Mouse (Mus musculus): ENCODE results near the gene Ubox5. TPM values are rescaled to one million over a fixed set of nuclear protein-coding genes. Genes with fewer than 3 reads are reported as not detected.
"Not testable (repeated sequence)": the region's sequence is repeated elsewhere in the genome, so short reads cannot be mapped to it uniquely, and the experiment has no call there.

Ubox5 gene
- polyA plus RNA-seq, 1 experiment from 2014 or later: 13.9 TPM

GRCm38 (mm10) chr2:130649028-130649427, 19.2 kb upstream of the Ubox5 start:
- H3K4me2 ChIP-seq (replicated peaks); H3K4me1 ChIP-seq; H3K27me3 ChIP-seq; H3K9ac ChIP-seq; H3K4me3 ChIP-seq; ATAC-seq (ENCODE audit: low FRiP score); H3K9me3 ChIP-seq (replicated peaks); H3K27ac ChIP-seq: not testable (repeated sequence)
- WGBS: 79% methylated on average over 6 of the region's 6 CpGs
- H3K36me3 ChIP-seq: peaks cover 34% of the 10 kb centered on the region

DNA sequence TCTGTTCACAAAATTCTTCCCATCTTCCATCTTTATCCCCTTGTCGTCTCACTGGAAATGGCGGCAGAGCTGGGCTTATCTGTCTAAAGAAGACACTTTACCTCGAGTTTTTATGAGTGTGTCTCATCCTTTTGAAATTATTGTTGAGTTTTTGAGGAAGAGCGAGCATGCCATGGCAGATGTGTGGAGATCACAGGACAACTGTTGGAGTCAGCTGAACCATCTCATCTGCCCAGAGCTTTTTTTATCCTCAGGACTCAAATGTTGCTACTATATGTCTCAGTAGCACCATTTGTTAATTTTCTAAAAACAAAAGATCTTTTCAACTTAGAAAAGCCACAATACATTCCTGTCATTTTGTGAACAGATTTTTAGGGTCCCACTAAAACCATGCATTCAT, 15.4 kb upstream of the Ubox5 start:
- H3K36me3 ChIP-seq: peaks cover 9% of the 10 kb centered on the region
- H3K9ac ChIP-seq: no peak overlapping the region
- no peak overlapping the region for H3K4me2 ChIP-seq (replicated peaks)
- 79% methylated on average over 4 of the region's 4 CpGs for WGBS
- H3K4me1 ChIP-seq: peaks cover 12% of the 10 kb centered on the region
- H3K4me3 ChIP-seq: no peak overlapping the region
- peaks cover 9% of the 10 kb centered on the region; the same call in 1 of the 2 replicates for H3K27me3 ChIP-seq
- no peaks in the 10 kb centered on the region for H3K9me3 ChIP-seq (replicated peaks)
- no peak for ATAC-seq (ENCODE audit: low FRiP score)
- H3K27ac ChIP-seq: no peak overlapping the region

- H3K4me2 ChIP-seq (replicated peaks): peak within 1 kb of the TSS; percentile 94
- H3K27me3 ChIP-seq: peaks cover 28% of the 10 kb centered on the region
- H3K9me3 ChIP-seq (replicated peaks): no peaks in the 10 kb centered on the region
- peaks cover 4% of the 10 kb centered on the region; the same call in 1 of the 2 replicates for H3K36me3 ChIP-seq
- 5% methylated on average over 21 of the region's 40 CpGs for WGBS
- H3K4me3 ChIP-seq: peak within 1 kb of the TSS; percentile 72
- H3K4me1 ChIP-seq: peaks cover 15% of the 10 kb centered on the region
- ATAC-seq (ENCODE audit: low FRiP score): peak; percentile 96
- H3K27ac ChIP-seq: peak within 1 kb of the TSS; percentile 40; the same call in 1 of the 2 replicates
- H3K9ac ChIP-seq: peak within 1 kb of the TSS; percentile 76
Measured at GRCm38 (mm10) chr2:130642684-130643369, 13.0 kb upstream of the Ubox5 start, which contains the start of gene Lzts3. TSS of gene Lzts3 (minus strand) at chr2:130642803.

GRCm38 (mm10) chr2:130642197-130642660, 12.4 kb upstream of the Ubox5 start:
- ATAC-seq (ENCODE audit: low FRiP score): peak; percentile 80
- no peaks in the 10 kb centered on the region for H3K9me3 ChIP-seq (replicated peaks)
- H3K27ac ChIP-seq: peak overlapping the region; percentile 40; the same call in 1 of the 2 replicates
- H3K4me1 ChIP-seq: peaks cover 15% of the 10 kb centered on the region
- H3K36me3 ChIP-seq: peaks cover 3% of the 10 kb centered on the region; the same call in 1 of the 2 replicates
- peak overlapping the region; percentile 94 for H3K4me2 ChIP-seq (replicated peaks)
- WGBS: 1% methylated on average over 12 of the region's 27 CpGs
- peak overlapping the region; percentile 72 for H3K4me3 ChIP-seq
- peak overlapping the region; percentile 76 for H3K9ac ChIP-seq
- H3K27me3 ChIP-seq: peaks cover 34% of the 10 kb centered on the region

- Histone ChIP-seq H3K36me3 (no peaks in the 10 kb centered on the region; the same call in 1 of the 2 replicates), H3K9ac (no peak overlapping the region; the same call in 1 of the 2 replicates), H3K9me3 (replicated peaks) (no peaks in the 10 kb centered on the region), H3K27me3 (peaks cover 42% of the 10 kb centered on the region), H3K4me1 (peaks cover 15% of the 10 kb centered on the region), H3K4me2 (replicated peaks) (peak overlapping the region; percentile 94), H3K4me3 (peak overlapping the region; percentile 72), H3K27ac (no peak overlapping the region)
- WGBS: 76% methylated on average over 6 of the region's 6 CpGs
- no peak for ATAC-seq (ENCODE audit: low FRiP score)
Measured at GRCm38 (mm10) chr2:130641351-130642025, 11.7 kb upstream of the Ubox5 start.

DNA sequence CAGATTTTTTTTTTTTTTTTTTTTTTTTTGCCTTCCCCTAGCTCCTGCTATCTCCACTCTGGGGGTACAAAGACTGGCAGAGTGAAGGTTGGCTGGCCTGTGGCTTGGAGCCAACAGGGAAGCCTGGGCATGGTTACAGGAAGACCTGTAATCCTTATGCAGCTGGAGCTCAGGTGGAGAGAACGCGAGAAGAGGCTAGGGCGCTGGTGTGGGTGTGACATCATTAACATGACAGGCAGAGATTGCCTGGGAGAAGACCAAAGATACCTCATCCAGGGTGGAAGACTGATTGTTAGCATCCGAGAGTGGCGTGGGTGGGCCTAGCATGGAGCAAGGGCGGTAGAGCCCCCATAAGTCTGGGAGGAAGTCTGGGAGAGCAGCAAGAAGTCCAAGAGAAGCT, 9.4 kb upstream of the Ubox5 start:
- Histone ChIP-seq H3K27ac (no peak overlapping the region), H3K4me1 (peaks cover 35% of the 10 kb centered on the region), H3K36me3 (no peaks in the 10 kb centered on the region), H3K4me2 (replicated peaks) (no peak overlapping the region), H3K27me3 (peaks cover 64% of the 10 kb centered on the region), H3K4me3 (no peak overlapping the region), H3K9ac (no peak overlapping the region), H3K9me3 (replicated peaks) (no peaks in the 10 kb centered on the region)
- WGBS: 82% methylated on average over 6 of the region's 6 CpGs
- no peak for ATAC-seq (ENCODE audit: low FRiP score)

- 28% methylated on average over 16 of the region's 16 CpGs for WGBS
- Histone ChIP-seq H3K4me1 (peaks cover 42% of the 10 kb centered on the region), H3K9me3 (replicated peaks) (no peaks in the 10 kb centered on the region), H3K36me3 (no peaks in the 10 kb centered on the region), H3K27ac (no peak overlapping the region), H3K9ac (no peak overlapping the region), H3K4me2 (replicated peaks) (no peak overlapping the region), H3K4me3 (no peak overlapping the region), H3K27me3 (peaks cover 75% of the 10 kb centered on the region)
- ATAC-seq (ENCODE audit: low FRiP score): no peak
Measured at GRCm38 (mm10) chr2:130638101-130638611, 8.3 kb upstream of the Ubox5 start.

GRCm38 (mm10) chr2:130635847-130636246, 6.0 kb upstream of the Ubox5 start:
- 14% methylated on average over 20 of the region's 21 CpGs for WGBS
- 0 out of 2 replicates have a peak overlapping the region, but pooled peaks have one; percentile 34 for H3K4me3 ChIP-seq

DNA sequence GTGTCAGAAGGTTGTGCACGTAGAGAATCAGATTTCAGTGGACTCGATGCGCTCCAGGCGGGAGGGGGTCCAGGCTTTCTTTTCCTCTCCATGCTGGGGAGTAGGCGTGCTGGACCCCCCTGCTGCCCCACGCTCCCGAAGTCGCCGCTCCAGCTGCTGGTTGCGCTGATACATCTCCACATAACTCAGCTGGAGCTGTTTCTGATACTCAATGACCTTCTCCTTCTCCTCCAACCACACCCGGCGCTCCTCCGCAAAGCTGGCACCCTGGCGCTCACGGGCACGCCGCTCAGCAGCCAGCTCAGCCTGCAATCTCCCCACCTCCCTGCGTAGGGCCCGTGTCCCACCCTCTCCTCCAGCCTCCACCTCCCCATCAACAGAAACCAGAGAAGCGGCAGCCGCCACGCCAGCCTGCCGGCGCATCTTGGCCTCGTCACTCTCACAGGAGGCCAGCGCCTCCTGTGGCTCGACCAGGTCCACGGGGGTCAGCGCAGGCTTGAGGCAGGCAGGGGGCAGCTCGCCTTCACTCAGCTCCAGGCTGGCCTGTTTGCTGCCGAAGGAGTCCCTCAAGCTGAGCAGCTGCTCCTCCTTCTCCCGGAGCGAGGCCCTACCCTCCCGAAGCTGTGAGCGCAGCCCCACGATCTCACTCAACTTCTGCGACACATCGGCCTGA, 5.0 kb upstream of the Ubox5 start:
- H3K4me1 ChIP-seq: peaks cover 35% of the 10 kb centered on the region
- 1% methylated on average over 38 of the region's 38 CpGs for WGBS
- peak overlapping the region; percentile 54 for H3K9ac ChIP-seq
- peak overlapping the region; percentile 70 for H3K4me2 ChIP-seq (replicated peaks)
- ATAC-seq (ENCODE audit: low FRiP score): peak; percentile 46; the same call in 1 of the 2 replicates
- no peaks in the 10 kb centered on the region for H3K9me3 ChIP-seq (replicated peaks)
- H3K27ac ChIP-seq: no peak overlapping the region
- H3K4me3 ChIP-seq: peak overlapping the region; percentile 34
- peaks cover 66% of the 10 kb centered on the region for H3K27me3 ChIP-seq
- H3K36me3 ChIP-seq: no peaks in the 10 kb centered on the region

More at GRCm38 (mm10) chr2:130635847-130636246, 6.0 kb upstream of the Ubox5 start:
- peaks cover 35% of the 10 kb centered on the region for H3K4me1 ChIP-seq
- H3K4me2 ChIP-seq (replicated peaks): peak overlapping the region; percentile 70
- H3K27ac ChIP-seq: no peak overlapping the region
- no peaks in the 10 kb centered on the region for H3K36me3 ChIP-seq
- peak overlapping the region; percentile 54; the same call in 1 of the 2 replicates for H3K9ac ChIP-seq
- no peaks in the 10 kb centered on the region for H3K9me3 ChIP-seq (replicated peaks)
- H3K27me3 ChIP-seq: peaks cover 70% of the 10 kb centered on the region
- ATAC-seq (ENCODE audit: low FRiP score): no peak

- peaks cover 35% of the 10 kb centered on the region for H3K4me1 ChIP-seq
- H3K36me3 ChIP-seq: no peaks in the 10 kb centered on the region
- peak overlapping the region; percentile 34 for H3K4me3 ChIP-seq
- H3K27ac ChIP-seq: no peak overlapping the region
- peak; percentile 24; the same call in 1 of the 2 replicates for ATAC-seq (ENCODE audit: low FRiP score)
- 8% methylated on average over 13 of the region's 14 CpGs for WGBS
- peak overlapping the region; percentile 70 for H3K4me2 ChIP-seq (replicated peaks)
- peaks cover 60% of the 10 kb centered on the region for H3K27me3 ChIP-seq
- peak overlapping the region; percentile 54 for H3K9ac ChIP-seq
- H3K9me3 ChIP-seq (replicated peaks): no peaks in the 10 kb centered on the region
Measured at GRCm38 (mm10) chr2:130634006-130634738, 4.3 kb upstream of the Ubox5 start.

DNA sequence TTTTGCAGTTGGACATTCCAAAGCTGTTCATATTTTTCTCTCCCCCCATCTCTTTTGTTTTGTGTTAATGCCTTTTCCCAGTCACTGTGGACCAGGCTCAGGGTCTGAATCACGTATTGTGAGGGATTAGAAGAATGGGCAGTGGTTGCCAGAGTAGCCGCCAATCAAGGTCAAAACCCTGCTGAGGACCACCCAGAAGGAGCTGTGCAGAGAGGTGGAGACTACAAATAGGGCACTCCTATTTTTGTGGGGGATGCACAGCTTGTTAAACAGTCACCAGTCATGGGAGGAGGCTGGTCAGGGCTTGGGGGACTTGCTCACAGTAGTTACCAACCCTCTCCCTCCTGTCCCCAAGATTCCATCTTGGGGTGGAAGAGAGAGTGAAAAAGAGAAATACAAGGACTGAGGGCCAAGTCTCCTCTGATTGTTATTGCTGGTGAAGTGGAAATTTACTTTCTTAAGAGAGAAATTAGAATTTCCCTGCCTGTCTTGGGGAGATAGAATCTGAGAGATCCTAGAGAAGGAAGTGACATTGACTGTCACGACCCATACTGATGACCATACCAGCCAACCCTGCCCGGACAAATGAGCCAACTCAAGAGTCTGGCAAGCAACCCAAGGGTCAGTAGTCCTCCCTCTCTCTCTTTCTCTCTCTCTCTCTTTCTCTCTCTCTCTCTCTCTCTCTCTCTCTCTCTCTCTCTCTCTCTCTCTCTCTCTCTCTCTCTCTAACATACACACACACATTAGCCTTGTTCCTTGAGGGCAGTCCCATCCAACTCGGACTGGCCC, 3.2 kb upstream of the Ubox5 start:
- H3K9ac ChIP-seq: no peak overlapping the region
- H3K27ac ChIP-seq: no peak overlapping the region
- H3K27me3 ChIP-seq: peaks cover 49% of the 10 kb centered on the region
- no peak overlapping the region for H3K4me2 ChIP-seq (replicated peaks)
- H3K4me3 ChIP-seq: no peak overlapping the region
- WGBS: 47% methylated on average over 5 of the region's 5 CpGs
- H3K4me1 ChIP-seq: peaks cover 40% of the 10 kb centered on the region
- H3K9me3 ChIP-seq (replicated peaks): no peaks in the 10 kb centered on the region
- ATAC-seq (ENCODE audit: low FRiP score): no peak
- no peaks in the 10 kb centered on the region for H3K36me3 ChIP-seq

Measured in hindbrain, embryonic 12.5 days (tissue).